Mouse (Mus musculus) limb, embryonic 14.5 days (tissue): ENCODE results near the gene Marcksl1. TPM values are rescaled to one million over a fixed set of nuclear protein-coding genes. Genes with fewer than 3 reads are reported as not detected.

ENCODE experiments used
- ATAC-seq: fragments of 200-750 bp; cut with Nextera tagmentation; 2 replicates; pipeline ENCODE4 v1.8.0; 2017; ENCODE audit warnings: low read depth, moderate number of reproducible peaks, moderate TSS enrichment; ENCODE audit not compliant: low FRiP score
- DNase-seq: peaks from one replicate; pipeline ENCODE4 v3.0.0-alpha.2; 2015; ENCODE audit warnings: low spot score
- H3K27ac ChIP-seq: fragments of 300-500 bp; sonication (generic); replicated peaks from 2 replicates; pipeline ENCODE4 v1.5.1; 2014; ENCODE audit warnings: low read depth, mild to moderate bottlenecking, low read length, moderate library complexity, mixed read lengths
- H3K27me3 ChIP-seq: fragments of 300-500 bp; sonication (generic); 2 replicates; pipeline ENCODE4 v1.6.1; 2014; ENCODE audit warnings: low read length, mixed read lengths; ENCODE audit not compliant: control insufficient read depth, insufficient read depth
- H3K36me3 ChIP-seq: fragments of 300-500 bp; sonication (generic); 2 replicates; pipeline ENCODE4 v1.6.1; 2014; ENCODE audit warnings: mild to moderate bottlenecking, low read length, moderate library complexity, mixed read lengths; ENCODE audit not compliant: control insufficient read depth, insufficient read depth
- H3K4me1 ChIP-seq: fragments of 300-500 bp; sonication (generic); 2 replicates; pipeline ENCODE4 v1.6.1; 2014; ENCODE audit warnings: antibody characterized with exemption, low read length, mixed read lengths; ENCODE audit not compliant: control insufficient read depth, insufficient read depth
- H3K4me2 ChIP-seq: fragments of 300-500 bp; sonication (generic); replicated peaks from 2 replicates; pipeline ENCODE4 v1.6.1; 2014; ENCODE audit warnings: low read depth, mild to moderate bottlenecking, low read length, moderate library complexity; ENCODE audit not compliant: severe bottlenecking
- H3K4me3 ChIP-seq: fragments of 300-500 bp; sonication (generic); replicated peaks from 2 replicates; pipeline ENCODE4 v1.5.1; 2014; ENCODE audit warnings: low read length
- H3K9ac ChIP-seq: fragments of 300-500 bp; sonication (generic); 2 replicates; pipeline ENCODE4 v1.6.1; 2014; ENCODE audit warnings: mild to moderate bottlenecking, low read depth, low read length, moderate library complexity; ENCODE audit not compliant: severe bottlenecking
- H3K9me3 ChIP-seq: fragments of 300-500 bp; sonication (generic); 2 replicates; pipeline ENCODE4 v1.6.1; 2016; ENCODE audit warnings: low read length; ENCODE audit not compliant: control insufficient read depth
- POLR2A ChIP-seq: fragments of 200-500 bp; IDR thresholded peaks from 2 replicates; pipeline ENCODE4 v1.8.0; 2012; ENCODE audit warnings: inconsistent platforms, mild to moderate bottlenecking, moderate library complexity, borderline replicate concordance; ENCODE audit not compliant: insufficient read depth, insufficient read length; ENCODE audit errors: extremely low read depth
- WGBS: fragments of 180-500 bp; shearing (Covaris S2); extraction: QIAGEN DNeasy Blood & Tissue Kit; methylation state at CpG from one replicate; pipeline ENCODE4 v1.1.7; 2014; 5-methylcytosine and 5-hydroxymethylcytosine counted together
- microRNA-seq: library from miRNA; unstranded; fragments of <30 nt; microRNA quantifications from one replicate; pipeline ENCODE4, GENCODE M21; 2016
- polyA plus RNA-seq, 2 experiments: library from polyadenylated mRNA; depleted of rRNA in 1 of 2; stranded (reverse) in 1 of 2; unstranded in 1 of 2; fragments of >200 nt; fragmentation: Nextera tagmentation in 1 of 2; extraction: Ambion mirVana in 1 of 2; gene quantifications; 2 replicates each; pipeline versions ENCODE4 v1.2.1 to v1.2.3; 2012 to 2014

The Marcksl1 gene
- polyA plus RNA-seq, 2 experiments = 563 to 648 TPM

DNA sequence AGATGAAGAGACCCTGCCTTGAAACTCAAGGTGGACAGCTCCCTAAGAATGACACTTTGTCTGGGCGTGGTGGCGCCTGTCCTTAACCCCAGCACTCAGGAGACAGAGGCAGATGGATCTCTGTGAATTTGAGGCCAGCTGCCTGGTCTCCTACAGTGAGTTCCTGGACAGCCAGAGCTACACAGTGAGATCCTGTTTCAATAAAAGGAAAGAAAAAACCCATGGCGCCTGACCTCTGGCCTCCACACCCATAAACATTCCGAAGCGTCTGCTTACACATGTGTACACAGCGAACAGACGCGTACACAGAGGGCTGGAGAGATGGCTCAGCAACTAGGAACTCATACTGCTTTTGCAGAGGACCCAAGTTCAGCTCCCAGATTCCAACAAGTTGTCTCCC, 50.3 kb downstream of the Marcksl1 start:
- ATAC-seq = peak; percentile 60; the same call in 1 of the 2 replicates

GRCm38 (mm10) chr4:129565139-129565538, 51.8 kb downstream of the Marcksl1 start:
- Histone ChIP-seq H3K4me1 (no peaks in the 10 kb centered on the region), H3K9me3 (no peaks in the 10 kb centered on the region), H3K27ac (no peak overlapping the region), H3K4me3 (no peak overlapping the region), H3K27me3 (no peaks in the 10 kb centered on the region), H3K9ac (no peak overlapping the region), H3K36me3 (no peaks in the 10 kb centered on the region), H3K4me2 (no peak overlapping the region)
- no peak for ATAC-seq
- WGBS = 76% methylated on average over 6 of the region's 6 CpGs
- DNase-seq = no peak
- no peak for TF ChIP-seq POLR2A

More for the DNA sequence above, 50.3 kb downstream of the Marcksl1 start:
- Histone ChIP-seq H3K36me3 (no peaks in the 10 kb centered on the region), H3K9ac (no peak overlapping the region), H3K27me3 (no peaks in the 10 kb centered on the region), H3K4me2 (no peak overlapping the region), H3K9me3 (no peaks in the 10 kb centered on the region), H3K4me3 (no peak overlapping the region), H3K4me1 (no peaks in the 10 kb centered on the region), H3K27ac (no peak overlapping the region)
- WGBS = 16% methylated on average over 8 of the region's 8 CpGs
- no peak for DNase-seq
- no peak for TF ChIP-seq POLR2A

Small RNA genes within 50 kb of the gene (microRNA-seq; reads per million reads assigned to microRNA genes)
- not detected for gene Mir8119

Other genes with a start within 250 kb of the Marcksl1 start
- gene Sync, start 226.0 kb upstream of the Marcksl1 start, polyA plus RNA-seq (2012; rRNA removed) = 3.9 and 5.3 TPM in 2 replicates
- gene Sync, start 226.0 kb upstream of the Marcksl1 start, polyA plus RNA-seq (2014; fragmentation: Nextera tagmentation; extraction: Ambion mirVana) = 4.6 and 6.1 TPM in 2 replicates
- 112 and 128 TPM in 2 replicates for gene Rbbp4, start 178.2 kb upstream of the Marcksl1 start, polyA plus RNA-seq (2012; rRNA removed)
- gene Rbbp4, start 178.2 kb upstream of the Marcksl1 start, polyA plus RNA-seq (2014; fragmentation: Nextera tagmentation; extraction: Ambion mirVana) = 331 and 346 TPM in 2 replicates
- gene Zbtb8os, start 177.9 kb upstream of the Marcksl1 start, polyA plus RNA-seq (2012; rRNA removed) = 26.4 and 36.6 TPM in 2 replicates
- 44.4 TPM in 2 replicates for gene Zbtb8os, start 177.9 kb upstream of the Marcksl1 start, polyA plus RNA-seq (2014; fragmentation: Nextera tagmentation; extraction: Ambion mirVana)
- gene Zbtb8a, start 135.5 kb upstream of the Marcksl1 start, polyA plus RNA-seq (2012; rRNA removed) = 16.2 and 16.8 TPM in 2 replicates
- gene Zbtb8a, start 135.5 kb upstream of the Marcksl1 start, polyA plus RNA-seq (2014; fragmentation: Nextera tagmentation; extraction: Ambion mirVana) = 5.6 and 7.1 TPM in 2 replicates
- 0.87 and 1.0 TPM in 2 replicates for gene Zbtb8b, start 72.7 kb upstream of the Marcksl1 start, polyA plus RNA-seq (2012; rRNA removed)
- gene Zbtb8b, start 72.7 kb upstream of the Marcksl1 start, polyA plus RNA-seq (2014; fragmentation: Nextera tagmentation; extraction: Ambion mirVana) = 1.3 and 2.0 TPM in 2 replicates
- 24.6 and 28.9 TPM in 2 replicates for gene Bsdc1, start 52.0 kb upstream of the Marcksl1 start, polyA plus RNA-seq (2012; rRNA removed)
- gene Bsdc1, start 52.0 kb upstream of the Marcksl1 start, polyA plus RNA-seq (2014; fragmentation: Nextera tagmentation; extraction: Ambion mirVana) = 27.6 and 29.9 TPM in 2 replicates
- gene Tssk3, start 22.6 kb upstream of the Marcksl1 start, polyA plus RNA-seq (2012; rRNA removed) = not detected in 2 replicates
- gene Tssk3, start 22.6 kb upstream of the Marcksl1 start, polyA plus RNA-seq (2014; fragmentation: Nextera tagmentation; extraction: Ambion mirVana) = not detected in 2 replicates
- 0.15 TPM in 1 of 2 replicates, not detected in the other for gene Fam229a, start 22.4 kb upstream of the Marcksl1 start, polyA plus RNA-seq (2012; rRNA removed)
- gene Fam229a, start 22.4 kb upstream of the Marcksl1 start, polyA plus RNA-seq (2014; fragmentation: Nextera tagmentation; extraction: Ambion mirVana) = not detected in 2 replicates
- 209 and 212 TPM in 2 replicates for gene Hdac1, start 29.1 kb downstream of the Marcksl1 start, polyA plus RNA-seq (2012; rRNA removed)
- 201 and 225 TPM in 2 replicates for gene Hdac1, start 29.1 kb downstream of the Marcksl1 start, polyA plus RNA-seq (2014; fragmentation: Nextera tagmentation; extraction: Ambion mirVana)
- 9.9 and 10.3 TPM in 2 replicates for gene Lck, start 60.1 kb downstream of the Marcksl1 start, polyA plus RNA-seq (2012; rRNA removed)
- gene Lck, start 60.1 kb downstream of the Marcksl1 start, polyA plus RNA-seq (2014; fragmentation: Nextera tagmentation; extraction: Ambion mirVana) = 6.3 and 6.8 TPM in 2 replicates
- gene Fam167b, start 65.0 kb downstream of the Marcksl1 start, polyA plus RNA-seq (2012; rRNA removed) = 7.3 and 8.2 TPM in 2 replicates
- 4.1 and 5.3 TPM in 2 replicates for gene Fam167b, start 65.0 kb downstream of the Marcksl1 start, polyA plus RNA-seq (2014; fragmentation: Nextera tagmentation; extraction: Ambion mirVana)
- gene Eif3i, start 87.1 kb downstream of the Marcksl1 start, polyA plus RNA-seq (2012; rRNA removed) = 367 and 429 TPM in 2 replicates
- gene Eif3i, start 87.1 kb downstream of the Marcksl1 start, polyA plus RNA-seq (2014; fragmentation: Nextera tagmentation; extraction: Ambion mirVana) = 333 and 334 TPM in 2 replicates
- 166 and 179 TPM in 2 replicates for gene Tmem234, start 87.1 kb downstream of the Marcksl1 start, polyA plus RNA-seq (2012; rRNA removed)
- 191 and 193 TPM in 2 replicates for gene Tmem234, start 87.1 kb downstream of the Marcksl1 start, polyA plus RNA-seq (2014; fragmentation: Nextera tagmentation; extraction: Ambion mirVana)
- 3.0 and 5.2 TPM in 2 replicates for gene Dcdc2b, start 100.7 kb downstream of the Marcksl1 start, polyA plus RNA-seq (2012; rRNA removed)
- 2.5 and 3.4 TPM in 2 replicates for gene Dcdc2b, start 100.7 kb downstream of the Marcksl1 start, polyA plus RNA-seq (2014; fragmentation: Nextera tagmentation; extraction: Ambion mirVana)
- gene Iqcc, start 105.5 kb downstream of the Marcksl1 start, polyA plus RNA-seq (2012; rRNA removed) = 28.6 and 35.5 TPM in 2 replicates
- gene Iqcc, start 105.5 kb downstream of the Marcksl1 start, polyA plus RNA-seq (2014; fragmentation: Nextera tagmentation; extraction: Ambion mirVana) = 23.2 and 28.6 TPM in 2 replicates
- 34.7 and 51.0 TPM in 2 replicates for gene Ccdc28b, start 110.4 kb downstream of the Marcksl1 start, polyA plus RNA-seq (2012; rRNA removed)
- gene Ccdc28b, start 110.4 kb downstream of the Marcksl1 start, polyA plus RNA-seq (2014; fragmentation: Nextera tagmentation; extraction: Ambion mirVana) = 42.8 and 45.7 TPM in 2 replicates
- 80.3 and 82.6 TPM in 2 replicates for gene Txlna, start 127.5 kb downstream of the Marcksl1 start, polyA plus RNA-seq (2012; rRNA removed)
- 108 and 112 TPM in 2 replicates for gene Txlna, start 127.5 kb downstream of the Marcksl1 start, polyA plus RNA-seq (2014; fragmentation: Nextera tagmentation; extraction: Ambion mirVana)
- 35.2 and 40.5 TPM in 2 replicates for gene Kpna6, start 159.2 kb downstream of the Marcksl1 start, polyA plus RNA-seq (2012; rRNA removed)
- gene Kpna6, start 159.2 kb downstream of the Marcksl1 start, polyA plus RNA-seq (2014; fragmentation: Nextera tagmentation; extraction: Ambion mirVana) = 14.6 and 15.2 TPM in 2 replicates
- 49.1 and 77.0 TPM in 2 replicates for gene Tmem39b, start 183.3 kb downstream of the Marcksl1 start, polyA plus RNA-seq (2012; rRNA removed)
- gene Tmem39b, start 183.3 kb downstream of the Marcksl1 start, polyA plus RNA-seq (2014; fragmentation: Nextera tagmentation; extraction: Ambion mirVana) = 24.1 and 27.1 TPM in 2 replicates
- 96.6 and 97.6 TPM in 2 replicates for gene Khdrbs1, start 228.7 kb downstream of the Marcksl1 start, polyA plus RNA-seq (2012; rRNA removed)
- gene Khdrbs1, start 228.7 kb downstream of the Marcksl1 start, polyA plus RNA-seq (2014; fragmentation: Nextera tagmentation; extraction: Ambion mirVana) = 107 and 122 TPM in 2 replicates